Mouse (Mus musculus): Measurements from ENCODE around the gene Gak.

DNA sequence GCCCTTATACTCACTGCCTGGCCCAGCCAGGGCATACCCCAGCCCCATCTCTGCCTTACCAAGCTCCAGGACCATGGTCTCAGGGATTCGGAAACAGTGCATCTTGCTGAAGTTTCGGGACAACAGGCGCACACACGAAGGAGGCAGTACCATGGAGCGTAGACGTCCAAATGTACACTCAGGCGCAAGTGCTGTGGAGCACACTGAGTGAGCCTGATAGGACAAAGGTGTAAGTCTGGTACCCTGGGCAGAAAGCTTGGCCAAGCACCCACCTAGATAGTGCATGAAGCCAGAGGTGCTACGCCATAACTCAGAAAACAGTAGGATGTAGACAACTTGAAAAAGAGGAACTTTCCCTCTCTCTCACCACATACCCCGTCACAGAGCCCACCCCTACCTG, 25.8 kb upstream of the Gak start:
- TF ChIP-seq CTCF (IDR thresholded peaks at IDR 0.05; ENCODE audit: extremely low read depth, insufficient read depth, low read length) = no peak
- no peak for TF ChIP-seq POLR2A (IDR thresholded peaks at IDR 0.05; ENCODE audit: extremely low read depth, insufficient read depth, low read length)
